Mouse (Mus musculus) liver, embryonic 14.5 days (tissue): ENCODE measurements at regions not wholly inside any gene's neighbourhood (a gene's known extent, or its start where the extent isn't known, plus 50 kb on each side); places are given as distances from the start of the nearest gene placed in this dataset.

ENCODE experiments used
- CTCF ChIP-seq: IDR thresholded peaks from 2 replicates; pipeline ENCODE4 v1.5.1; 2016; ENCODE audit warnings: antibody characterized with exemption, low read depth, control low read depth
- EP300 ChIP-seq: IDR thresholded peaks from 2 replicates; pipeline ENCODE4 v1.6.1; 2016; ENCODE audit warnings: antibody characterized with exemption, low read depth

GRCm38 (mm10) chr15:37127681-37128080, 120.1 kb upstream of the Zfp706 start:
- TF ChIP-seq EP300 (no peak), CTCF (no peak)
